ENCODE assay signal across 13 mouse cellular contexts in genomic region chr16:41653261-41653660, GRCm38 (mm10).
A peak's percentile ranks its signal among the peaks of the same experiment; 100 is the strongest.
DNase-seq lines count a peak whose midpoint lies in the region.
"Had no signal": no experiment of that assay in that cellular context is flagged by ENCODE, and none has a peak within 500 bp of the region (broad histone marks: within the 10 kb centered on the region; RNA-seq: fewer than 3 reads in every experiment).

No protein-coding gene starts in this region.

- intact Hi-C loops in left cerebral cortex, postnatal 14 days (cut with DNase I): no loop called here

- peak; percentile 93 for DNase-seq in brain, adult 2 months (ENCODE audit: low read depth, low spot score)
- peak; percentile 80 for DNase-seq in cerebellum, adult 11-12 months
- DNase-seq in cerebellum, adult 9-10 months: peak; percentile 83
- peak; percentile 69 to 78 for DNase-seq in cerebellum, postnatal 25 days
- no peak for DNase-seq in left cerebral cortex, adult 9 months (ENCODE audit: low spot score in 2 of 2)
- DNase-seq in left cerebral cortex, postnatal 14 days (ENCODE audit: low spot score in 2 of 2): no peak
- no peak for DNase-seq in kidney, postnatal 10 days
- DNase-seq: adrenal gland, adult 2 months; adrenal gland, postnatal 25 days; embryo, embryonic 11 days; gastrocnemius, postnatal 36 days; heart, adult 11 months; heart, postnatal 4 days had no signal

Comparison
In these comparisons a context has a peak if more than half of its experiments do, and no peak if none do; other contexts are left out.
1. DNase-seq: peak in brain, adult 2 months (single experiment), cerebellum, adult 11-12 months (single experiment), cerebellum, adult 9-10 months (single experiment) and cerebellum, postnatal 25 days (2 of 2); none in left cerebral cortex, adult 9 months (0 of 2), left cerebral cortex, postnatal 14 days (0 of 2) and kidney, postnatal 10 days (single experiment).